Mouse (Mus musculus) layer of hippocampus, adult 18-20 months (tissue): ENCODE measurements around the gene Pex13. TPM values are rescaled to one million over a fixed set of nuclear protein-coding genes. Genes with fewer than 3 reads are reported as not detected.
A peak's percentile ranks its signal among the peaks of the same experiment; 100 is the strongest.

Experiments
- DNase-seq, 2 experiments: peaks; one replicate each; pipeline ENCODE4 v3.0.0; 2022; ENCODE audit warnings: low spot score in 2 of 2
- long read RNA-seq: library from polyadenylated mRNA; stranded (forward); transcript quantifications from one replicate; pipeline ENCODE4 v2.0.0, GENCODE M21; 2021
- total RNA-seq, 2 experiments: library from RNA; stranded (reverse); gene quantifications; 2 replicates each; pipeline ENCODE4 v1.2.3; 2021

Pex13 gene
- total RNA-seq, result 10 to 100 TPM; 23.9 to 25.0 TPM
- long read RNA-seq, full-length matches to known transcripts, result 29 of 34 reads
- long read RNA-seq, partial matches to known transcripts, result 3 of 34 reads
- long read RNA-seq, other reads (novel, unspliced or antisense), result 2 of 34 reads

- peak; percentile 87 to 90 for DNase-seq
Observed at GRCm38 (mm10) chr11:23665798-23666501, at the start of gene Pex13. Gene Pex13, minus strand, starts transcription at chr11:23665959.

GRCm38 (mm10) chr11:23712299-23712698, 46.5 kb upstream of the Pex13 start:
- no peak for DNase-seq

- DNase-seq, result no peak
Observed at GRCm38 (mm10) chr11:23704604-23705294, 39.0 kb upstream of the Pex13 start.

GRCm38 (mm10) chr11:23701831-23702230, 36.1 kb upstream of the Pex13 start:
- no peak for DNase-seq

GRCm38 (mm10) chr11:23699414-23700095, 33.8 kb upstream of the Pex13 start:
- no peak for DNase-seq

GRCm38 (mm10) chr11:23698526-23698925, 32.8 kb upstream of the Pex13 start:
- DNase-seq, result no peak

- no peak for DNase-seq
Observed at GRCm38 (mm10) chr11:23695847-23696246, 30.1 kb upstream of the Pex13 start.

GRCm38 (mm10) chr11:23693286-23693685, 27.5 kb upstream of the Pex13 start:
- no peak for DNase-seq

- DNase-seq, result no peak
Observed at GRCm38 (mm10) chr11:23688060-23688459, 22.3 kb upstream of the Pex13 start.

- DNase-seq, result no peak
Observed at GRCm38 (mm10) chr11:23686671-23687070, 20.9 kb upstream of the Pex13 start.

- no peak for DNase-seq
Observed at GRCm38 (mm10) chr11:23682561-23682960, 16.8 kb upstream of the Pex13 start.

- DNase-seq, result no peak
Observed at GRCm38 (mm10) chr11:23680435-23680950, 14.7 kb upstream of the Pex13 start.

GRCm38 (mm10) chr11:23679044-23679642, 13.4 kb upstream of the Pex13 start:
- peak; percentile 17 to 79 for DNase-seq

- DNase-seq, result no peak
Observed at GRCm38 (mm10) chr11:23676100-23676499, 10.3 kb upstream of the Pex13 start.

GRCm38 (mm10) chr11:23672256-23672749, 6.5 kb upstream of the Pex13 start:
- DNase-seq, result no peak

GRCm38 (mm10) chr11:23667128-23667527, 1.4 kb upstream of the Pex13 start:
- no peak for DNase-seq

- no peak for DNase-seq
Observed at GRCm38 (mm10) chr11:23666526-23666925, 767 bp upstream of the Pex13 start.

GRCm38 (mm10) chr11:23665311-23665786, 410 bp downstream of the Pex13 start, which contains the start of gene Pus10:
Gene Pus10, plus strand, starts transcription at chr11:23665674.
- DNase-seq, result no peak

- DNase-seq, result no peak
Observed at GRCm38 (mm10) chr11:23664232-23664631, 1.5 kb downstream of the Pex13 start.

- no peak for DNase-seq
Observed at GRCm38 (mm10) chr11:23657791-23658190, 8.0 kb downstream of the Pex13 start.

- no peak for DNase-seq
Observed at GRCm38 (mm10) chr11:23653666-23654065, 12.1 kb downstream of the Pex13 start.
